Mouse (Mus musculus): Measurements from ENCODE around the gene Mast4.

Gene Mast4

GRCm38 (mm10) chr13:102691408-102692150 lies 642.7 kb downstream of the Mast4 start:
- no peak for DNase-seq (ENCODE audit: low read depth)

GRCm38 (mm10) chr13:102690184-102690583 lies 644.1 kb downstream of the Mast4 start:
- DNase-seq (ENCODE audit: low read depth): no peak

DNA sequence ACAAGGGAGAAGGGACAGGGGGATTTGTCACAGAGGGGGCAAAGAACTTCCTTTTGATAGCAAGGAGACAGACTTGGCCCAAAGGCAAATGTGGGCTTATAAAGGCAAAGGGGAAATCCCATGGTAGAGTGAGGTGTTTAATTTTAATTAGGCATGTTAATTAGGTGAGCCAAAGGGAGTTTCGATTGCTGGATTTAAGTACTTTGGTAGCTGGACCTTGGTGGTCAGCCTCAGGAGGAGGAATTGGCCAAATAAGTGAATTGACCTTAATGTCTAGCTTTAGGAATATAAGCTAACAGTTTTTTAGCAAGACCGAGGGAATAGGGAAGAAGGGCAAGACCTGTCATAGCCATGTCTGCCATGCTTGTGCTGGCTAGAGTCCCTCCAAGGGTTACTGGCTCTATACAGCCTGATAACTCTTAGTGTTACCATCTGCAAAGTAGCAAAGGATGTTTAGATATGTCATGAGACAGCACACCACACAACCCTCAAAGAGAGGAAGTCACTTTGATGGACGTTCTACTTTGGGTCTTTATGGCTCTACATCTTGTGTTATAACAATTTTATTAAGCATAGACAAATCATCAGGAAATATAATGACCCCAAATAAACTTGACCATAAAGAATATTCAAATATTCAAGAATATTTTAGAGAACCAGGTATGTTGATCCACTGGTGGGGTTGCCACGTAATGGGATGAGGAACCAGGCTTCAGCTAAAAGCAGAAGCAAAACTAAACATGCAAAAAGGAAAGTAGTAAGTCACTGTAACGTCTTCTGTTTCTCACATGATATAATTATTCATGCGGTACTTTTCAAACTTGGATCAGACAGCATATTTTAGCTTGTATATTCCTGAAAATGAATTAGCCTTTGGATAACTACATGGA lies 644.9 kb downstream of the Mast4 start:
- no peak for DNase-seq (ENCODE audit: low read depth)

- DNase-seq (ENCODE audit: low read depth): no peak
These were observed 646.2 kb downstream of the Mast4 start for GRCm38 (mm10) chr13:102688121-102688520.

GRCm38 (mm10) chr13:102684890-102685289 lies 649.4 kb downstream of the Mast4 start:
- no peak for DNase-seq (ENCODE audit: low read depth)
